Mouse (Mus musculus) retina, postnatal 7 days (tissue): ENCODE measurements around the gene Cradd.

Source experiments
- DNase-seq: peaks from one replicate; pipeline ENCODE4 v3.0.0-alpha.2; 2012; ENCODE audit warnings: low read depth, low spot score

Cradd gene

GRCm38 (mm10) chr10:95323393-95324277, at the start of gene Cradd:
Gene Cradd (minus strand): TSS chr10:95324133.
- DNase-seq = peak; percentile 88

- DNase-seq = no peak
Observed at GRCm38 (mm10) chr10:95373340-95373739, 49.4 kb upstream of the Cradd start.

- no peak for DNase-seq
Observed at GRCm38 (mm10) chr10:95371942-95372341, 48.0 kb upstream of the Cradd start.

- DNase-seq = no peak
Observed at GRCm38 (mm10) chr10:95369190-95369589, 45.3 kb upstream of the Cradd start.

GRCm38 (mm10) chr10:95368151-95368550, 44.2 kb upstream of the Cradd start:
- no peak for DNase-seq

GRCm38 (mm10) chr10:95367661-95368089, 43.7 kb upstream of the Cradd start:
- DNase-seq = no peak

- no peak for DNase-seq
Observed at GRCm38 (mm10) chr10:95367241-95367640, 43.3 kb upstream of the Cradd start.

GRCm38 (mm10) chr10:95362326-95362725, 38.4 kb upstream of the Cradd start:
- no peak for DNase-seq

- no peak for DNase-seq
Observed at GRCm38 (mm10) chr10:95361260-95361841, 37.4 kb upstream of the Cradd start.

- DNase-seq = no peak
Observed at GRCm38 (mm10) chr10:95360048-95360447, 36.1 kb upstream of the Cradd start.

GRCm38 (mm10) chr10:95357721-95358120, 33.8 kb upstream of the Cradd start:
- no peak for DNase-seq

GRCm38 (mm10) chr10:95356711-95357110, 32.8 kb upstream of the Cradd start:
- DNase-seq = no peak

- DNase-seq = no peak
Observed at GRCm38 (mm10) chr10:95355678-95356268, 31.8 kb upstream of the Cradd start.

GRCm38 (mm10) chr10:95354673-95355072, 30.7 kb upstream of the Cradd start:
- no peak for DNase-seq

GRCm38 (mm10) chr10:95354047-95354446, 30.1 kb upstream of the Cradd start:
- DNase-seq = no peak

- no peak for DNase-seq
Observed at GRCm38 (mm10) chr10:95348457-95348856, 24.5 kb upstream of the Cradd start.

- DNase-seq = no peak
Observed at GRCm38 (mm10) chr10:95347776-95348175, 23.8 kb upstream of the Cradd start.

GRCm38 (mm10) chr10:95342833-95343590, 19.1 kb upstream of the Cradd start:
- no peak for DNase-seq

GRCm38 (mm10) chr10:95340676-95341075, 16.7 kb upstream of the Cradd start:
- DNase-seq = no peak

GRCm38 (mm10) chr10:95337589-95337988, 13.7 kb upstream of the Cradd start:
- DNase-seq = no peak

GRCm38 (mm10) chr10:95336781-95337544, 13.0 kb upstream of the Cradd start:
- no peak for DNase-seq
